Mouse (Mus musculus): ENCODE measurements around the gene Ece2. TPM values are rescaled to one million over a fixed set of nuclear protein-coding genes. Genes with fewer than 3 reads are reported as not detected.
A peak's percentile ranks its signal among the peaks of the same experiment; 100 is the strongest.

Ece2 gene
- polyA plus RNA-seq (2014; fragmentation: Nextera tagmentation; extraction: Ambion mirVana): 2.8 and 2.9 TPM in 2 replicates

DNA sequence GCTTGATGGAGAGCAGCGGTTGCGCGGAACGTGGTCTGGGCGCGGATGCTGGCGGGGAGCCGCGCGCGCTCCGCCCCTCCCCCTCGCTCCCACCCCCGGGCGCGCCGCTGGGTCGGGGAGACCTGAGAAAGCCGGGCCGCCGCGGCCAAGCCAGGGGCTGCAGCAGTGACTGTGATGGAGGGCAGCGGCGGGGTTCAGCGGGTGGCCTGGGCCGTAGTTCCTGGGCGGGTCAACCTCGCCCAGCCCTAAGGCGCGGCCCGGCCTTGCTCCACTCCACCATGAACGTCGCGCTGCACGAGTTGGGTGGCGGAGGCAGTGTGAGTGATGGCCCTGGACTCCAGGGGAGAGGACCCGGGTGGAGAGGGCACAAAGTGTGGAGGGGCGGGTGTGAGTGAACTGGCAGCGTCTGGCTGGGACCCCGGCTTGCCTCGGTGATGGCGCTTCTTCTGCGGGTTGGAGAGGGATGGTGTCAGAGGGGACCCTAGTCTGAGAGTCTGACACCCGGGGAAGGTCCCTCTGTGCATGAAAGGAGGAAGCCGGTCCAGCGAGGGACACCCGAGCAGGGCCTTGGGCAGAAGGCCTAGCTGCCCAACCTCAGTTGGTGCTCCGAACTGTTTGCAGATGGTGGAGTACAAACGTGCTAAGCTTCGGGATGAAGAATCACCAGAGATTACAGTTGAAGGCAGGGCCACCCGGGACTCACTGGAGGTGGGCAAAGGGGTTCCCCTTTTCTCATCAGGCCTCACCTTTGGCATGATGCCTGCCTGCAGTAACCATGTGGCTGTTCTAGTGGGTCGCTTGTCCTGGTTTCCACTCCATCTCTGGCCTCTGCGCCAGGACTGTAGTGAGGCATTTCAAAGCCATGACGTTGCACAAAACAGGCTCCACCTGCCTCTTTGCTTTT is at the start of gene Ece2:
Gene Ece2 (plus strand): TSS at position 98 of the 904 bp plus-strand sequence.
- Histone ChIP-seq H3K4me1 (ENCODE audit: insufficient read depth) (no peaks in the 10 kb centered on the region), H3K4me2 (peak within 1 kb of the TSS; percentile 82), H3K27me3 (ENCODE audit: insufficient read depth, low read length) (peaks cover 25% of the 10 kb centered on the region), H3K36me3 (ENCODE audit: insufficient read depth) (no peaks in the 10 kb centered on the region), H3K4me3 (ENCODE audit: low read depth, low read length) (peak within 1 kb of the TSS; percentile 53), H3K9ac (peak within 1 kb of the TSS; percentile 62), H3K9me3 (ENCODE audit: low read depth, low read length) (no peaks in the 10 kb centered on the region), H3K27ac (ENCODE audit: low read depth) (no peak within 1 kb of the TSS)
- DNase-seq (peak; percentile 56), ATAC-seq (ENCODE audit: insufficient read depth) (peak; percentile 62; the same call in 1 of the 2 replicates)
- 5% methylated on average over 54 of the region's 54 CpGs for WGBS
- TF ChIP-seq CTCF (IDR thresholded peaks at IDR 0.05; ENCODE audit: low read depth): no peak

DNA sequence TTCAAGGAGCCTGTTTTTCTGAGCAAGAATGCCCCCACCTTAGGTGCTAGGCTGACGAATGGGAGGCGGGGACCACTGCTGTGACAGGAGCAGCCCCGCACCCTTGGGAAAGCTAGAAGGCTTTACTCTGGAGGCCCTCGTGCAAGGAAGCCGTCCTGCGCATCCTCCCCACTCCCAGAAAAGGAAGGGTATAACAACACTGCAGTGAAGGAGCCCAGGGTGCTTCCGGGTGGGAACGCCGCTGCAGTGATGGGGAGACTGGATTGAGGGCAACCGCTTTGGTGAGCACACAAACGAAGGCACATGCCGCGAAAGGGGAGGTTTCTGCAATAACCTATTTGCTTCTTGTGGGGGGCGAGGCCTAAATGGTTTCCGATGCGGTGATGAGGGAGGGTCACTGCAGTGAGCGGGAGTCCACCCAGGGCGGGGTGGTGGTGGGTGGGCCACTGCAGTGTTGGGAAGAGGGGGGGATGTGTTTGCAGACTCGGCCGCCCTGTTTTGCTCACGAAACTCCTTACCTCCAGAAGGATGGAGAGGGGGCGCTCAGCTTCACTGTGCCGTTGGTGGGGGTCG is 40.2 kb upstream of the Ece2 start, which contains the start of gene Vwa5b2:
Gene Vwa5b2 (plus strand): TSS at position 106 of the 573 bp plus-strand sequence.
- Histone ChIP-seq H3K27me3 (ENCODE audit: insufficient read depth, low read length) (peaks cover 63% of the 10 kb centered on the region), H3K4me1 (ENCODE audit: insufficient read depth) (no peaks in the 10 kb centered on the region; the same call in 1 of the 2 replicates), H3K4me3 (ENCODE audit: low read depth, low read length) (peak within 1 kb of the TSS; percentile 48), H3K9ac (no peak within 1 kb of the TSS), H3K36me3 (ENCODE audit: insufficient read depth) (no peaks in the 10 kb centered on the region), H3K4me2 (peak within 1 kb of the TSS; percentile 78), H3K9me3 (ENCODE audit: low read depth, low read length) (no peaks in the 10 kb centered on the region), H3K27ac (ENCODE audit: low read depth) (no peak within 1 kb of the TSS)
- WGBS: under 1% methylated on average over 24 of the region's 24 CpGs
- DNase-seq (peak; percentile 9), ATAC-seq (ENCODE audit: insufficient read depth) (peak; percentile 65; the same call in 1 of the 2 replicates)
- no peak for TF ChIP-seq CTCF (IDR thresholded peaks at IDR 0.05; ENCODE audit: low read depth)

DNA sequence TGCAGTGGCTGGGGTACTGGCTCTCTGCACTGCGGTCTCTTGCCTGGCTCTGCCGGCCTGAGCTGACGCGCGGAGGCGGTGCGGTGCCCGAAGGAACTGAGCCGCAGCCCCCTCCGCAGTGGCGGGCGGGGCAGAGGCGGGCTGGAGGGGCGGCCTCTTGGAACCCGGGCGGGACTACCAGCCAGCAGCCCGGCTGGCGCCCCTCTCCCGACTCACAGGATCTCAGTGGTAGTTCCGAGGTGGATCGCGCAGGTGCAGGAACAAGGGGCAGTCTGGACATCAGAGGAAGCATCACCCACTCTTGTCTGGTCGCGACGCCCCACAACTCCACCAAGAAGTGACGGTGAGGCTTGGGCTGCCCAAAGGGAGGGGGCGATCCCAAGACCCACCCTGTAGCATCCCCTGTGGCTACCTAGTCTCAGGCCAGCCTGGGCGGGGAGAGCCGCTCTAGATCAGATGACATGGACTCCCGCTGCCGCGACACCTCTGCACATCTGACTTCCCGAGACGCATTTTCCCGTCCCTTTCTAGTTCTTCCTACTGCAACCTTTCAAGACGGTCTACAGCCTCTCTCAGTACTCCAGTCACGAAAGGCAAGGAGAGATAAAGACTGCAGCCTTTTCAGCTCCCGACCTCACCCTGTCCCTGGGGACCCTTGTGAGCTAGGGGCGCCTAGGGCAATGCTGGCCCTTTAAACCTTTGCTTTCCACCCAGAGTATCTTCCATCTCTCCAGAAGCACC is 39.5 kb upstream of the Ece2 start:
- Histone ChIP-seq H3K9ac (no peak overlapping the region), H3K27ac (ENCODE audit: low read depth) (no peak overlapping the region), H3K4me3 (ENCODE audit: low read depth, low read length) (peak overlapping the region; percentile 48), H3K9me3 (ENCODE audit: low read depth, low read length) (no peaks in the 10 kb centered on the region), H3K4me2 (peak overlapping the region; percentile 78), H3K4me1 (ENCODE audit: insufficient read depth) (no peaks in the 10 kb centered on the region; the same call in 1 of the 2 replicates), H3K27me3 (ENCODE audit: insufficient read depth, low read length) (peaks cover 63% of the 10 kb centered on the region), H3K36me3 (ENCODE audit: insufficient read depth) (no peaks in the 10 kb centered on the region)
- DNase-seq: peak; percentile 65
- peak; percentile 78 for ATAC-seq (ENCODE audit: insufficient read depth)
- 1% methylated on average over 39 of the region's 39 CpGs for WGBS
- no peak for TF ChIP-seq CTCF (IDR thresholded peaks at IDR 0.05; ENCODE audit: low read depth)

DNA sequence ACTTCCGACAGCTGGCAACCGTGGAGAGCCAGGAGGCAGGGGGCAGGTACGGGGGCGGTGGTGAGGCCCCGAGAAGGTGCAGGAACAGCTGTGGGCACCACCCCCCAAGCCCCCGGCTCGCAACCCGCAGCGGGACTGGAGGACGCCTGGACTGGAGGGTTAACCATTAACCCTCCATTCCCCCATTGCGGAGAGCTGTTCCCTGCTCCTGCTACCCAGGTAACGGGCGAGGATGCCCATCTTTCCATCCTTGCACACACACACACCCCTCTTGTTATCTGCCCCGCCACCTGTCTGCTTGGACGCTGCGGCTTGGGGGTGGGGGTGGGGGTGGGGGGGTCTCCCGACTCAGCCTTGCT is 39.0 kb upstream of the Ece2 start:
- Histone ChIP-seq H3K4me2 (peak overlapping the region; percentile 78), H3K4me3 (ENCODE audit: low read depth, low read length) (peak overlapping the region; percentile 48), H3K36me3 (ENCODE audit: insufficient read depth) (no peaks in the 10 kb centered on the region), H3K27me3 (ENCODE audit: insufficient read depth, low read length) (peaks cover 63% of the 10 kb centered on the region), H3K27ac (ENCODE audit: low read depth) (no peak overlapping the region), H3K9ac (no peak overlapping the region), H3K4me1 (ENCODE audit: insufficient read depth) (no peaks in the 10 kb centered on the region; the same call in 1 of the 2 replicates), H3K9me3 (ENCODE audit: low read depth, low read length) (no peaks in the 10 kb centered on the region)
- WGBS: 1% methylated on average over 14 of the region's 17 CpGs
- no peak for DNase-seq
- TF ChIP-seq CTCF (IDR thresholded peaks at IDR 0.05; ENCODE audit: low read depth): no peak
- ATAC-seq (ENCODE audit: insufficient read depth): no peak; the same call in 1 of the 2 replicates

DNA sequence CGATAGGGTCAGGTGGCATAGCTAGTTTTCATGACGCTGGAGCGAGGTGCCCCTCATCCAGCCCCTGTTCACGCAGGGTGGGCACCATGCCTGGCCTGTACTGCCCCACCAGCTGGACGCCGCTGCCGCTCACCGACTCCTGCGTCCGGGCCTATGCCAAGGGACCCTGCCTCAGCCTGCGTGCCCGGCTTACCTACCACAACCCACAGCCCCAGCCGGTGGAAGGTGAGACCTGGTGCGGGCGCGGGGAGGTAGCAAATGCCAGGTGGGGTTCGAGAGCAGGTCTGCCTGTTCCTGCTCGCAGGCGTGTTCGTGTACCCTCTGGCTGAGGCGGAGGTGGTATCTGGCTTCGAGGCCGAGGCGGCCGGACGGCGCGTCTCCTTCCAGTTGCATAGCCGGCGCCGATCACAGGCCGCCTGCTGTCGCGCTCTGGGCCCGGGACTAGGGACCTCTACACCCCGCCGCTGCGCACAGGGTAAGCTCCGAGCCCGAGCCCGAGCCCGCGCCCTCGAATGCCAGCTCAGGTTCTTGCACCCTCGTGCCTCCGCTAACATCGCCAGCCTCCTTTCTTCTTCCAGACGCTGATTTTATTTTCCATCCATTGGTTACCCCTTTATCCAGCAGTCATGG is 38.4 kb upstream of the Ece2 start:
- Histone ChIP-seq H3K27me3 (ENCODE audit: insufficient read depth, low read length) (peaks cover 63% of the 10 kb centered on the region), H3K4me2 (peak overlapping the region; percentile 41), H3K4me1 (ENCODE audit: insufficient read depth) (no peaks in the 10 kb centered on the region; the same call in 1 of the 2 replicates), H3K9me3 (ENCODE audit: low read depth, low read length) (no peaks in the 10 kb centered on the region), H3K36me3 (ENCODE audit: insufficient read depth) (no peaks in the 10 kb centered on the region), H3K4me3 (ENCODE audit: low read depth, low read length) (peak overlapping the region; percentile 48), H3K27ac (ENCODE audit: low read depth) (no peak overlapping the region), H3K9ac (no peak overlapping the region; the same call in 1 of the 2 replicates)
- TF ChIP-seq CTCF (IDR thresholded peaks at IDR 0.05; ENCODE audit: low read depth): no peak
- no peak for ATAC-seq (ENCODE audit: insufficient read depth)
- DNase-seq: peak; percentile 24
- 3% methylated on average over 48 of the region's 48 CpGs for WGBS

DNA sequence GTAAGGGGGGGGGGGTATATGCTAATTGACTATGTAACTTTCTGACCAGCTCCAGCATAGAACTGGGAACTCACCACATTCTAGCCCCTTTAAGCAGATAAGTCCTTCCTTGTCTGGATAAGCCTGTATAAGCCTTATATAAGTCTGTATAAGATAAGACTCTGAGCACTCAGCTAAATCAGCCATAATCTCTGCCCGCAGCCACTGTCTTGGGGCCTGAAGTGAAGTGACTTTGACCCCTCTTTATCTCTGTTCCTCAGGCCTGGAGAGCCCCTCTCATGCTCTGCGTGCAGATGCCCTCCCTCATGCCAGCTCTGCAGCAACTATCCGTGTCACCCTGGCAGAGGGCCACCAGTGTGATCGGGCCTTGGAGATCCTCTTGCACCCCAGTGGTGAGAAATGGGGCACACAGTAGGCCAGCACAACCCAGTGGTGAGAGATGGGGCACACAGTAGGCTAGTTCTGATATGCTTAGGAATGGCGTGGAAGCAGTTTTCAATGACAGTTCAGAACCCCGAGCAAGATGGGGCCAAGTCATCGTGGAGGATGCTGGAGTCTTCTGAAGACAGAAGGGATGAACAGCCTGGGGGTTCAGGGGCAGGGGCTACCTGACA is 34.5 kb upstream of the Ece2 start:
- Histone ChIP-seq H3K4me3 (ENCODE audit: low read depth, low read length) (no peak overlapping the region), H3K4me2 (no peak overlapping the region), H3K9me3 (ENCODE audit: low read depth, low read length) (no peaks in the 10 kb centered on the region), H3K27ac (ENCODE audit: low read depth) (no peak overlapping the region), H3K4me1 (ENCODE audit: insufficient read depth) (no peaks in the 10 kb centered on the region), H3K9ac (no peak overlapping the region), H3K36me3 (ENCODE audit: insufficient read depth) (no peaks in the 10 kb centered on the region), H3K27me3 (ENCODE audit: insufficient read depth, low read length) (peaks cover 42% of the 10 kb centered on the region)
- DNase-seq: no peak
- no peak for ATAC-seq (ENCODE audit: insufficient read depth)
- no peak for TF ChIP-seq CTCF (IDR thresholded peaks at IDR 0.05; ENCODE audit: low read depth)
- 74% methylated on average over 7 of the region's 7 CpGs for WGBS
